ENCODE assay signal across 8 mouse cellular contexts in the genomic region with DNA sequence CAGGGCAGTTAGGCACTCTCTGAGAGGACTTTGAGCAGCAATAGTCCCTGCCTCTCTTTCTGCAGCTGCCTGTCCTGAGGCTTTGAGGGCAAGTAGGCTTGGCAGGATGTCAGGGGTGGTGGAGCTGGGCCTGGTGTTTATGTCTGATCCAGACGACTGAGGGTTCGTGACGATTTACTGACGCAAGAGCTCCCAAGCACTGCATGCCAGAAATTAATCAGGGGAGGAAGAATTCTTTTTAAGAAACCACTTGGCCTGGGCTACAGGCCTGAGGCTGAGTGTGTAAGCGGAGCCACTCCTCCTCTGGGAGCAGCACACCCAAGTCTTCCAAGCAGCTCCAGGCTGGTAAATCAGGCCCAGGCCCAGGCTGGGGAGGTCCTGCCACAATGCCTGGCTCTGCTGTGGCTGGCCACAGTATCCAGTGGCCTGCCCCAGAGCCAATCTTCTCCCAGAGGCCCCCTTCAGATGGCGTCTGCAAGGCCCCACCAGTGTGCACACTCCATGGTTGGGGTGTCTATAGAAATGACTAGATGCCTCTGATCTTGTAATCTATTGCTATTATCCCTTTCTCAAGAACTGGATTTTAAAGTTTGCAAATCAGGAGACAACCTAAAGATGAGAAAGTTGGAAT.
DNase-seq lines count a peak whose midpoint lies in the region; ATAC-seq and TF ChIP-seq lines count a peak whose summit lies in the region.

No protein-coding gene starts in this region.

- H3K4me3 ChIP-seq in thymus, adult 2 months (ENCODE audit: control insufficient read depth, insufficient read depth, low read length) = no peak overlapping the region

- TF ChIP-seq CTCF in Patski (IDR thresholded peaks at IDR 0.05) = no peak
- TF ChIP-seq CTCF in thymus, adult 2 months (IDR thresholded peaks at IDR 0.05; ENCODE audit: borderline replicate concordance, control insufficient read depth, extremely low read depth, insufficient read depth, low read length, poor library complexity) = no peak

- TF ChIP-seq POLR2A in thymus, adult 2 months (IDR thresholded peaks at IDR 0.05; ENCODE audit: control insufficient read depth, extremely low read depth, insufficient read depth, low read length, poor library complexity) = no peak

- POLR2A ChIA-PET in Patski (lab: Charles Lee) = no interaction called here

- peak; percentile 96 for ATAC-seq in Patski

- no peaks in the 10 kb centered on the region for H3K27me3 ChIP-seq in Patski
- no peaks in the 10 kb centered on the region for H3K27me3 ChIP-seq in thymus, adult 2 months (ENCODE audit: control insufficient read depth, insufficient read depth, low read length)

- in situ Hi-C loops in Patski (cut with MboI; ENCODE audit: low pct_unique_long_range_greater_than_20kb) = no loop called here

- H3K4me1 ChIP-seq in thymus, adult 2 months (replicated peaks; ENCODE audit: control insufficient read depth, insufficient read depth, low read length) = peaks cover 24% of the 10 kb centered on the region

- WGBS in thymus, adult 2 months = 28% methylated on average over 6 of the region's 6 CpGs

- H3K27ac ChIP-seq in thymus, adult 2 months (ENCODE audit: control insufficient read depth, insufficient read depth, low read length) = no peak overlapping the region

- CTCF ChIA-PET in Patski (lab: Charles Lee) = interaction anchor here (1.6 kb wide), 1 partner anchor 12 kb away, joined by 4 read pairs; no protein-coding TSS in a partner anchor

- peak; percentile 13 for DNase-seq in 416B (ENCODE audit: low read depth)
- peak; percentile 95 for DNase-seq in Patski (ENCODE audit: low read depth, low spot score)
- DNase-seq in frontal cortex, postnatal 10 days (ENCODE audit: low spot score in 2 of 2) = peak; percentile 44 to 53
- peak; percentile 90 for DNase-seq in heart, postnatal 4 days
- peak; percentile 32 for DNase-seq in layer of hippocampus, adult 9-10 months (ENCODE audit: low spot score)
- peak; percentile 86 for DNase-seq in lung, postnatal 14 days
- peak; percentile 22 for DNase-seq in thymus, adult 2 months
- DNase-seq in cerebellum, adult 9-11 months = no peak

- H3K36me3 ChIP-seq in thymus, adult 2 months (ENCODE audit: control insufficient read depth, insufficient read depth, low read length) = no peaks in the 10 kb centered on the region
